Comparison of ENCODE assay signal across 16 mouse cellular contexts in genomic region chr2:78986984-78987383, GRCm38 (mm10).
DNase-seq lines count a peak whose midpoint lies in the region; ATAC-seq and TF ChIP-seq lines count a peak whose summit lies in the region.
"Had no signal": no experiment of that assay in that cellular context is flagged by ENCODE, and none has a peak within 500 bp of the region (broad histone marks: within the 10 kb centered on the region; RNA-seq: fewer than 3 reads in every experiment).

No protein-coding gene starts in this region.

- peak; percentile 56; the same call in 1 of the 2 replicates for ATAC-seq in hindbrain, embryonic 12.5 days (ENCODE audit: low FRiP score)
- peak; percentile 86 for ATAC-seq in midbrain, embryonic 16.5 days
- ATAC-seq in hindbrain, embryonic 16.5 days: peak; percentile 79
- ATAC-seq: intestine, postnatal 0 days had no signal

- no peak overlapping the region for H3K27ac ChIP-seq in hindbrain, embryonic 12.5 days
- no peak overlapping the region for H3K27ac ChIP-seq in hindbrain, embryonic 10.5 days
- H3K27ac ChIP-seq in midbrain, embryonic 16.5 days (ENCODE audit: low read length): no peak overlapping the region
- H3K27ac ChIP-seq in midbrain, embryonic 10.5 days (replicated peaks): no peak overlapping the region
- H3K27ac ChIP-seq in hindbrain, embryonic 16.5 days (ENCODE audit: low read depth, low read length): no peak overlapping the region
- H3K27ac ChIP-seq: embryonic facial prominence, embryonic 12.5 days; kidney, postnatal 0 days; limb, embryonic 13.5 days; liver, embryonic 15.5 days had no signal

- DNase-seq in hindbrain, embryonic 10.5 days (ENCODE audit: low spot score): no peak
- no peak for DNase-seq in midbrain, embryonic 10.5 days (ENCODE audit: low spot score)
- peak; percentile 40 for DNase-seq in brain, embryonic 18.5 days (ENCODE audit: low read depth, low spot score)
- DNase-seq in lung, adult 2 months: no peak
- DNase-seq: cerebellum, adult 11 months; heart, postnatal 36 days; thymus, postnatal 25 days had no signal

- H3K27me3 ChIP-seq in hindbrain, embryonic 12.5 days: no peaks in the 10 kb centered on the region
- H3K27me3 ChIP-seq in hindbrain, embryonic 10.5 days (ENCODE audit: insufficient read depth, poor library complexity, severe bottlenecking): no peaks in the 10 kb centered on the region
- 0 out of 2 replicates have a peak, but pooled peaks cover 2% of the 10 kb centered on the region for H3K27me3 ChIP-seq in midbrain, embryonic 16.5 days (ENCODE audit: control insufficient read depth, insufficient read depth, low read depth, low read length)
- no peaks in the 10 kb centered on the region for H3K27me3 ChIP-seq in midbrain, embryonic 10.5 days (ENCODE audit: low read depth, poor library complexity, severe bottlenecking)
- no peaks in the 10 kb centered on the region for H3K27me3 ChIP-seq in hindbrain, embryonic 16.5 days (replicated peaks; ENCODE audit: control insufficient read depth, insufficient read depth, low read length)
- H3K27me3 ChIP-seq: embryonic facial prominence, embryonic 12.5 days; heart, embryonic 12.5 days; limb, embryonic 13.5 days; liver, embryonic 15.5 days had no signal

- H3K9ac ChIP-seq in hindbrain, embryonic 12.5 days: no peak overlapping the region
- H3K9ac ChIP-seq in midbrain, embryonic 16.5 days (ENCODE audit: low read depth, low read length): no peak overlapping the region
- no peak overlapping the region for H3K9ac ChIP-seq in hindbrain, embryonic 16.5 days (ENCODE audit: low read depth, low read length)
- H3K9ac ChIP-seq: embryonic facial prominence, embryonic 12.5 days; heart, embryonic 12.5 days; limb, embryonic 13.5 days; liver, embryonic 15.5 days had no signal

- H3K4me2 ChIP-seq in hindbrain, embryonic 12.5 days (replicated peaks): no peak overlapping the region
- H3K4me2 ChIP-seq in midbrain, embryonic 16.5 days (ENCODE audit: low read length): no peak overlapping the region
- H3K4me2 ChIP-seq in hindbrain, embryonic 16.5 days (ENCODE audit: low read length): no peak overlapping the region
- H3K4me2 ChIP-seq: embryonic facial prominence, embryonic 12.5 days; heart, embryonic 12.5 days; limb, embryonic 13.5 days; liver, embryonic 15.5 days had no signal

- no peaks in the 10 kb centered on the region for H3K4me1 ChIP-seq in hindbrain, embryonic 12.5 days
- H3K4me1 ChIP-seq in hindbrain, embryonic 10.5 days (replicated peaks): no peaks in the 10 kb centered on the region
- H3K4me1 ChIP-seq in midbrain, embryonic 16.5 days (ENCODE audit: control insufficient read depth, insufficient read depth, low read length): peaks cover 6% of the 10 kb centered on the region
- H3K4me1 ChIP-seq in midbrain, embryonic 10.5 days: no peaks in the 10 kb centered on the region
- no peaks in the 10 kb centered on the region for H3K4me1 ChIP-seq in hindbrain, embryonic 16.5 days (ENCODE audit: control insufficient read depth, insufficient read depth, low read depth, low read length)
- H3K4me1 ChIP-seq in lung, adult 2 months (ENCODE audit: control insufficient read depth, insufficient read depth, low read length): no peaks in the 10 kb centered on the region
- H3K4me1 ChIP-seq: embryonic facial prominence, embryonic 12.5 days; limb, embryonic 13.5 days had no signal

- H3K4me3 ChIP-seq in hindbrain, embryonic 12.5 days: no peak overlapping the region
- H3K4me3 ChIP-seq in hindbrain, embryonic 10.5 days: no peak overlapping the region
- H3K4me3 ChIP-seq in midbrain, embryonic 16.5 days (ENCODE audit: low read depth, low read length): no peak overlapping the region
- H3K4me3 ChIP-seq in midbrain, embryonic 10.5 days: no peak overlapping the region
- H3K4me3 ChIP-seq in hindbrain, embryonic 16.5 days (ENCODE audit: low read length): no peak overlapping the region
- H3K4me3 ChIP-seq in lung, adult 2 months (replicated peaks; ENCODE audit: extremely low read depth, low read depth, low read length): no peak overlapping the region
- H3K4me3 ChIP-seq: embryonic facial prominence, embryonic 12.5 days; heart, embryonic 12.5 days; limb, embryonic 13.5 days; liver, embryonic 15.5 days had no signal

- WGBS in hindbrain, embryonic 12.5 days: 72% methylated on average over 7 of the region's 7 CpGs
- WGBS in hindbrain, embryonic 10.5 days: 90% methylated on average over 7 of the region's 7 CpGs
- WGBS in midbrain, embryonic 16.5 days: 49% methylated on average over 7 of the region's 7 CpGs
- 91% methylated on average over 7 of the region's 7 CpGs for WGBS in midbrain, embryonic 10.5 days
- WGBS in hindbrain, embryonic 16.5 days: 40% methylated on average over 7 of the region's 7 CpGs
- 84% methylated on average over 7 of the region's 7 CpGs for WGBS in lung, adult 2 months

- H3K36me3 ChIP-seq in hindbrain, embryonic 12.5 days: no peaks in the 10 kb centered on the region
- H3K36me3 ChIP-seq in hindbrain, embryonic 10.5 days: no peaks in the 10 kb centered on the region
- H3K36me3 ChIP-seq in midbrain, embryonic 16.5 days (ENCODE audit: control insufficient read depth, insufficient read depth, low read length): no peaks in the 10 kb centered on the region
- no peaks in the 10 kb centered on the region for H3K36me3 ChIP-seq in midbrain, embryonic 10.5 days
- no peaks in the 10 kb centered on the region for H3K36me3 ChIP-seq in hindbrain, embryonic 16.5 days (ENCODE audit: control insufficient read depth, insufficient read depth, low read length)
- H3K36me3 ChIP-seq: embryonic facial prominence, embryonic 12.5 days; heart, embryonic 12.5 days; limb, embryonic 13.5 days; liver, embryonic 15.5 days had no signal

- H3K9me3 ChIP-seq in hindbrain, embryonic 12.5 days (replicated peaks): no peaks in the 10 kb centered on the region
- H3K9me3 ChIP-seq in hindbrain, embryonic 10.5 days: no peaks in the 10 kb centered on the region
- H3K9me3 ChIP-seq in midbrain, embryonic 16.5 days (replicated peaks; ENCODE audit: control insufficient read depth, low read length, poor library complexity, severe bottlenecking): no peaks in the 10 kb centered on the region
- H3K9me3 ChIP-seq in midbrain, embryonic 10.5 days (replicated peaks): no peaks in the 10 kb centered on the region
- H3K9me3 ChIP-seq in hindbrain, embryonic 16.5 days (ENCODE audit: control insufficient read depth, low read length): no peaks in the 10 kb centered on the region
- H3K9me3 ChIP-seq: embryonic facial prominence, embryonic 12.5 days; heart, embryonic 12.5 days; limb, embryonic 13.5 days; liver, embryonic 15.5 days had no signal

- TF ChIP-seq POLR2A in lung, adult 2 months (IDR thresholded peaks at IDR 0.05; ENCODE audit: borderline replicate concordance, extremely low read depth, low read depth, low read length): no peak

- TF ChIP-seq CTCF in lung, adult 2 months (IDR thresholded peaks at IDR 0.05; ENCODE audit: insufficient read depth, low read length): no peak
